Mouse (Mus musculus) gastrocnemius, postnatal 10 days (tissue): ENCODE results near the gene Ptbp3. TPM values are rescaled to one million over a fixed set of nuclear protein-coding genes. Genes with fewer than 3 reads are reported as not detected.

Source experiments
- DNase-seq: peaks from one replicate; pipeline ENCODE4 v3.0.0; 2021; ENCODE audit warnings: mixed read lengths
- total RNA-seq, 2 experiments: library from RNA; stranded (reverse); gene quantifications; 2 replicates each; pipeline ENCODE4 v1.2.3; 2021

Gene Ptbp3
- total RNA-seq, 2 experiments from 2014 or later, result 27.9 to 31.7 TPM

GRCm38 (mm10) chr4:59435951-59436350 lies 113.2 kb downstream of the Ptbp3 start:
- DNase-seq, result no peak

DNA sequence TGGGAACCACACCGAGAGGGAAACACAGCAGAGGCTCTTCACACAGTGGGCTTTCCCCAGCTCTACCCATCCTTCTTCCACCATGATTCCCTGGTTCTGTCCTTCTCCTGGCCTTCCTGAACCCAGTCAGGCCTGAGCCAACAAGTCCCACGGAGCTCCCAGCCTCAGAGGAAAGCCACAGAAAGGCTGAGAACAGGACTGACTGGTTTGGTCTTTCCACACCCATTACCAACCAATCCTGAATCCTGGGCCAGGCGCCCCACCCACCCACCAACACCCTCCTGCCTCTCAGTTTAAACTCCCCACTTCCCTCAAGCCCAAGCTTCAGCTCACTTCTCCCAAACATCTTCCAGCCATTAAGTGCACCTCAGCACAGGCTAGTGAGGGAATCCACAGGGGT lies 115.1 kb downstream of the Ptbp3 start:
- no peak for DNase-seq

DNA sequence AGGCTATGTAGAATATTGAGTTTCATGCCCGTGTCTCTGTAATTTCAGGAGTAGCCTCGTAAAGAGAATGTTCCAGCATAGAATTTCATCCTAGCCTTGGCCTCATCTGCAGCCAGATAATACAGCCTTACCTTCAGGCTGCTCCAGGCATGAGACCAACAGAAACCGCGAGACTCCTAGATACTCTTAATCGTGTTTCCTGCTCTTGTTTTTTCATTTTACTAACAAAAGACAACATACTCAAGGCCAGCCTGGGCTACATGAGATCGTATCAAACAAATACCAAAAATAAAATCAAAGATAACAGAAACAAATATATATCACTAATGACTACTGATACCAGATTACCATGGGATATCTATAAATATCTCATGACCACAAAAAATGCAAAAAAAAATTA lies 120.0 kb downstream of the Ptbp3 start:
- no peak for DNase-seq

DNA sequence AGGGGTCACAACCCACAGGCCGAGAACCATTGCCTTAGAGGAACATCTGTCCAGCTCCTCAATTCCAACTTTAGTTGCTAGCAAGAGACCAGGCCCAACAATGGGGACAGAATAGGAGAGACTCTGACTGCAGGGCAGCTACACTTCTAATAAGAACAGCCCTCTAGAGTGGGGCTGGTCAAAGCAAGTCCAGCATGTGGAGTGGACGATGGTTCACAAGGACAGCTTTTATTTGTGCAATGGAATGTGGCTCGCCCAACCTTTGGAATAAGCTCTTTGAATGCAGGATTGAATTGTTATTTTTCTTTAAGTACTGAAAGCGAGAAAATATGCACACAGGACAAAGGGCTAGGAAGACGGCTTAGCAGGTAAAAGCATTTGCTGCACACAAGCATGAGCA lies 122.7 kb downstream of the Ptbp3 start:
- no peak for DNase-seq

DNA sequence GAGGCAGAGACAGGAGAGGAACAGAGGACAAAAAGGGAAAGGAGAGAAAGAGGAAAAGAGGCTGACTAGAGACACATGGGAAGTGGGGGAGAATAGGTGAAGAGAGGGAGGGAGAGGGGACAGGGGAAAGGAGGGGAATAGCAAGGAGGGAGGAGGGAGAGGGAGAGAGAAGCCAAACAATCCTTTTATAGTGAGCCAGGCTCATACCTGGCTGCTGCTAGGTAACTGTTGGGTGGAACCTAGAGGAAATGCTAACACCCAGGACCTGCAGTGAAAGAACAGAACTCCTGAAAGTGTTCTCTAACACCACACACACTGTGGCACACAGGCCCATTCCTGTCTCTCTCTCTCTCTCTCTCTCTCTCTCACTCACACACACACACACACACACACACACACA lies 126.4 kb downstream of the Ptbp3 start:
- no peak for DNase-seq

DNA sequence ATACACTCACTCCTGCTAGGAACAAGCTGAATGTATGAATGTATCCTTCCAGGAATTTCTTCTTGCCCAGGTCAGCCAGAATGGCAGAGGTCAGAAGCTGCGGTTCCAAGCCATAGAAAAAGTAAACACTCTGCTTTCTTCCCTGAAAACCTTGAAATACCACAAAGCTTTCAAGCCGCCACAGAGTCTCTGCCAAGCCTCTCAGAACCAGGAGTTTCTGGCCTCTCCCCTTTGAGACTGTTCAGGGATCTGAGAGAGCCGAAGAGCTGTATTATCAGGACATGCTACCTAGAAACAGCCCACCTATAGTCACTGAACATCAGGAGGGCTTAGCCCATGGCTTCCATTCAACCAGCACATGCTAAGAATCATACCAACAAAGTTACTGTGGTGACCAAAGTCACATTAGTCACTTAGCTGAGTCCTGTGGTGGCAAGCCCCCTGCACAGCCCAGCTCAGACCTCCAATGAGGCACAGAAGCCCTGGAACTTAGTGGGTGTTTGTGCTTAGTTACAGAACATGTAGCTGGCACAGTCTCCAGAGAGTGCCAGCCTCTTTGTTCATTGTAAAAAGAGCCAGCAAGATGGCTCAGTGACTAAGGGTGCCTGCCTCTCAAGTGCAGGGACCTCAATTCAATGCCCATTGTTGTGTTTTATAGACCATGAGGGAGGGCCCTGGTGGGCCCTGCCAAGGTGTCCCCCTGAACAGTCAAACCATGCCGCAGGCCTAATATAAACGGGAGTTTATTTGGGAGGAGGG lies 127.0 kb downstream of the Ptbp3 start:
- no peak for DNase-seq

Other genes starting within 250 kb of the Ptbp3 start
- gene Susd1, start 110.7 kb downstream of the Ptbp3 start, total RNA-seq, result 1 to 10 TPM; 1.5 to 1.6 TPM
- gene Hsdl2, start 32.2 kb upstream of the Ptbp3 start, total RNA-seq, result 10 to 100 TPM; 48.3 to 51.6 TPM
- gene E130308A19Rik, start 76.8 kb upstream of the Ptbp3 start, total RNA-seq, result 1 to 10 TPM; 7.0 to 7.7 TPM